Mouse (Mus musculus): ENCODE results near the gene Lcn2. TPM values are rescaled to one million over a fixed set of nuclear protein-coding genes. Genes with fewer than 3 reads are reported as not detected.

The Lcn2 gene
- polyA plus RNA-seq, 1 experiment from 2014 or later: 0.19 TPM

- ATAC-seq (ENCODE audit: low FRiP score) (no peak), DNase-seq (ENCODE audit: low spot score) (no peak)
- H3K9ac ChIP-seq (ENCODE audit: low read depth, low read length): no peak overlapping the region
- WGBS: 92% methylated on average over 4 of the region's 4 CpGs
- H3K27me3 ChIP-seq (ENCODE audit: control insufficient read depth, insufficient read depth, low read length): no peaks in the 10 kb centered on the region; the same call in 1 of the 2 replicates
- H3K36me3 ChIP-seq (ENCODE audit: control insufficient read depth, insufficient read depth, low read length): no peaks in the 10 kb centered on the region
- no peaks in the 10 kb centered on the region for H3K9me3 ChIP-seq (ENCODE audit: control insufficient read depth, low read length)
- H3K4me2 ChIP-seq (replicated peaks; ENCODE audit: low read depth, low read length): no peak overlapping the region
- H3K4me3 ChIP-seq (ENCODE audit: low read depth, low read length): no peak overlapping the region
- H3K27ac ChIP-seq (ENCODE audit: low read depth, low read length): no peak overlapping the region
- 0 out of 2 replicates have a peak, but pooled peaks cover 4% of the 10 kb centered on the region for H3K4me1 ChIP-seq (replicated peaks; ENCODE audit: control insufficient read depth, insufficient read depth, low read length)
These were observed 46.5 kb downstream of the Lcn2 start for GRCm38 (mm10) chr2:32341634-32341939.

GRCm38 (mm10) chr2:32340836-32341633, 47.0 kb downstream of the Lcn2 start:
- Histone ChIP-seq H3K27ac (ENCODE audit: low read depth, low read length) (no peak overlapping the region), H3K36me3 (ENCODE audit: control insufficient read depth, insufficient read depth, low read length) (no peaks in the 10 kb centered on the region), H3K27me3 (ENCODE audit: control insufficient read depth, insufficient read depth, low read length) (no peaks in the 10 kb centered on the region; the same call in 1 of the 2 replicates), H3K4me1 (replicated peaks; ENCODE audit: control insufficient read depth, insufficient read depth, low read length) (0 out of 2 replicates have a peak, but pooled peaks cover 4% of the 10 kb centered on the region), H3K4me2 (replicated peaks; ENCODE audit: low read depth, low read length) (no peak overlapping the region), H3K9ac (ENCODE audit: low read depth, low read length) (no peak overlapping the region), H3K9me3 (ENCODE audit: control insufficient read depth, low read length) (no peaks in the 10 kb centered on the region), H3K4me3 (ENCODE audit: low read depth, low read length) (no peak overlapping the region)
- 87% methylated on average over 13 of the region's 13 CpGs for WGBS
- no peak for ATAC-seq (ENCODE audit: low FRiP score)
- no peak for DNase-seq (ENCODE audit: low spot score)

GRCm38 (mm10) chr2:32339912-32340642, 48.0 kb downstream of the Lcn2 start:
- Histone ChIP-seq H3K4me2 (replicated peaks; ENCODE audit: low read depth, low read length) (no peak overlapping the region), H3K4me1 (replicated peaks; ENCODE audit: control insufficient read depth, insufficient read depth, low read length) (0 out of 2 replicates have a peak, but pooled peaks cover 4% of the 10 kb centered on the region), H3K9ac (ENCODE audit: low read depth, low read length) (no peak overlapping the region), H3K36me3 (ENCODE audit: control insufficient read depth, insufficient read depth, low read length) (no peaks in the 10 kb centered on the region), H3K27ac (ENCODE audit: low read depth, low read length) (no peak overlapping the region), H3K4me3 (ENCODE audit: low read depth, low read length) (no peak overlapping the region), H3K9me3 (ENCODE audit: control insufficient read depth, low read length) (no peaks in the 10 kb centered on the region), H3K27me3 (ENCODE audit: control insufficient read depth, insufficient read depth, low read length) (no peaks in the 10 kb centered on the region; the same call in 1 of the 2 replicates)
- WGBS: 41% methylated on average over 26 of the region's 26 CpGs
- DNase-seq (ENCODE audit: low spot score) (no peak), ATAC-seq (ENCODE audit: low FRiP score) (no peak)

GRCm38 (mm10) chr2:32335888-32336287, 52.2 kb downstream of the Lcn2 start:
- Histone ChIP-seq H3K36me3 (ENCODE audit: control insufficient read depth, insufficient read depth, low read length) (no peaks in the 10 kb centered on the region), H3K4me2 (replicated peaks; ENCODE audit: low read depth, low read length) (no peak overlapping the region), H3K27me3 (ENCODE audit: control insufficient read depth, insufficient read depth, low read length) (peaks cover 2% of the 10 kb centered on the region; the same call in 1 of the 2 replicates), H3K4me3 (ENCODE audit: low read depth, low read length) (no peak overlapping the region), H3K9ac (ENCODE audit: low read depth, low read length) (no peak overlapping the region), H3K4me1 (replicated peaks; ENCODE audit: control insufficient read depth, insufficient read depth, low read length) (no peaks in the 10 kb centered on the region), H3K9me3 (ENCODE audit: control insufficient read depth, low read length) (no peaks in the 10 kb centered on the region), H3K27ac (ENCODE audit: low read depth, low read length) (no peak overlapping the region)
- no peak for DNase-seq (ENCODE audit: low spot score)
- no peak for ATAC-seq (ENCODE audit: low FRiP score)
- 42% methylated on average over 15 of the region's 15 CpGs for WGBS

Other genes starting within 250 kb of the Lcn2 start
- gene Prrc2b, start 237.2 kb downstream of the Lcn2 start, polyA plus RNA-seq (2014; fragmentation: Nextera tagmentation; extraction: Ambion mirVana): 57.6 and 69.0 TPM in 2 replicates
- 23.8 and 26.8 TPM in 2 replicates for gene Pomt1, start 151.7 kb downstream of the Lcn2 start, polyA plus RNA-seq (2014; fragmentation: Nextera tagmentation; extraction: Ambion mirVana)
- gene Uck1, start 128.1 kb downstream of the Lcn2 start, polyA plus RNA-seq (2014; fragmentation: Nextera tagmentation; extraction: Ambion mirVana): 56.0 and 64.1 TPM in 2 replicates
- gene Golga2, start 100.9 kb downstream of the Lcn2 start, polyA plus RNA-seq (2014; fragmentation: Nextera tagmentation; extraction: Ambion mirVana): 14.6 and 17.7 TPM in 2 replicates
- gene Swi5, start 100.2 kb downstream of the Lcn2 start, polyA plus RNA-seq (2014; fragmentation: Nextera tagmentation; extraction: Ambion mirVana): 185 and 378 TPM in 2 replicates
- 42.4 and 49.0 TPM in 2 replicates for gene Ciz1, start 35.9 kb downstream of the Lcn2 start, polyA plus RNA-seq (2014; fragmentation: Nextera tagmentation; extraction: Ambion mirVana)
- gene Dnm1, start 34.9 kb downstream of the Lcn2 start, polyA plus RNA-seq (2014; fragmentation: Nextera tagmentation; extraction: Ambion mirVana): 17.4 and 22.6 TPM in 2 replicates
- 62.1 and 62.7 TPM in 2 replicates for gene 1110008P14Rik, start 6.3 kb downstream of the Lcn2 start, polyA plus RNA-seq (2014; fragmentation: Nextera tagmentation; extraction: Ambion mirVana)
- gene Ptges2, start 7.6 kb upstream of the Lcn2 start, polyA plus RNA-seq (2014; fragmentation: Nextera tagmentation; extraction: Ambion mirVana): 30.2 and 30.8 TPM in 2 replicates
- 5.2 and 6.0 TPM in 2 replicates for gene Naif1, start 62.2 kb upstream of the Lcn2 start, polyA plus RNA-seq (2014; fragmentation: Nextera tagmentation; extraction: Ambion mirVana)
- 19.5 and 28.4 TPM in 2 replicates for gene Slc25a25, start 63.2 kb upstream of the Lcn2 start, polyA plus RNA-seq (2014; fragmentation: Nextera tagmentation; extraction: Ambion mirVana)
- gene Fam102a, start 147.1 kb upstream of the Lcn2 start, polyA plus RNA-seq (2014; fragmentation: Nextera tagmentation; extraction: Ambion mirVana): 9.0 and 9.2 TPM in 2 replicates
- gene Dpm2, start 182.6 kb upstream of the Lcn2 start, polyA plus RNA-seq (2014; fragmentation: Nextera tagmentation; extraction: Ambion mirVana): 115 and 125 TPM in 2 replicates
- gene Pip5kl1, start 186.5 kb upstream of the Lcn2 start, polyA plus RNA-seq (2014; fragmentation: Nextera tagmentation; extraction: Ambion mirVana): 2.1 and 2.6 TPM in 2 replicates
- 0.37 and 0.42 TPM in 2 replicates for gene 9430097D07Rik, start 187.4 kb upstream of the Lcn2 start, polyA plus RNA-seq (2014; fragmentation: Nextera tagmentation; extraction: Ambion mirVana)
- gene St6galnac4, start 198.8 kb upstream of the Lcn2 start, polyA plus RNA-seq (2014; fragmentation: Nextera tagmentation; extraction: Ambion mirVana): 12.9 and 13.4 TPM in 2 replicates
- 3.2 and 5.0 TPM in 2 replicates for gene St6galnac6, start 211.5 kb upstream of the Lcn2 start, polyA plus RNA-seq (2014; fragmentation: Nextera tagmentation; extraction: Ambion mirVana)
- gene Ak1, start 233.5 kb upstream of the Lcn2 start, polyA plus RNA-seq (2014; fragmentation: Nextera tagmentation; extraction: Ambion mirVana): 23.4 and 23.9 TPM in 2 replicates

Data from hindbrain, embryonic 11.5 days (tissue).